Mouse (Mus musculus) midbrain, embryonic 13.5 days (tissue): Measurements from ENCODE around the gene Map10. TPM values are rescaled to one million over a fixed set of nuclear protein-coding genes. Genes with fewer than 3 reads are reported as not detected.

Experiments
- ATAC-seq: fragments of 200-750 bp; cut with Nextera tagmentation; 2 replicates; pipeline ENCODE4 v1.8.0; 2017; ENCODE audit warnings: mild to moderate bottlenecking, moderate TSS enrichment, moderate library complexity
- H3K27ac ChIP-seq: fragments of 300-500 bp; sonication (generic); 2 replicates; pipeline ENCODE4 v1.5.1; 2015; ENCODE audit warnings: inconsistent platforms, mild to moderate bottlenecking, moderate library complexity
- H3K27me3 ChIP-seq: fragments of 300-500 bp; sonication (generic); 2 replicates; pipeline ENCODE4 v1.6.1; 2015; ENCODE audit warnings: mild to moderate bottlenecking, inconsistent platforms
- H3K36me3 ChIP-seq: fragments of 300-500 bp; sonication (generic); 2 replicates; pipeline ENCODE4 v1.6.1; 2015; ENCODE audit warnings: mild to moderate bottlenecking, inconsistent platforms
- H3K4me1 ChIP-seq: fragments of 300-500 bp; sonication (generic); replicated peaks from 2 replicates; pipeline ENCODE4 v1.6.1; 2015; ENCODE audit warnings: inconsistent platforms
- H3K4me2 ChIP-seq: fragments of 300-500 bp; sonication (generic); replicated peaks from 2 replicates; pipeline ENCODE4 v1.6.1; 2015; ENCODE audit warnings: moderate library complexity, mild to moderate bottlenecking, inconsistent platforms
- H3K4me3 ChIP-seq: fragments of 300-500 bp; sonication (generic); replicated peaks from 2 replicates; pipeline ENCODE4 v1.5.1; 2015; ENCODE audit warnings: mild to moderate bottlenecking, inconsistent platforms
- H3K9ac ChIP-seq: fragments of 300-500 bp; sonication (generic); replicated peaks from 2 replicates; pipeline ENCODE4 v1.6.1; 2015; ENCODE audit warnings: mild to moderate bottlenecking, inconsistent platforms
- H3K9me3 ChIP-seq: fragments of 300-500 bp; sonication (generic); 2 replicates; pipeline ENCODE4 v1.6.1; 2016; ENCODE audit warnings: mild to moderate bottlenecking, inconsistent platforms
- WGBS: fragments of 180-500 bp; shearing (Covaris S2); methylation state at CpG from one replicate; pipeline ENCODE4 v1.1.7; 2015; 5-methylcytosine and 5-hydroxymethylcytosine counted together
- polyA plus RNA-seq: library from polyadenylated mRNA; unstranded; fragments of >200 nt; fragmentation: Nextera tagmentation; extraction: Ambion mirVana; gene quantifications from 2 replicates; pipeline ENCODE4 v1.2.1, GENCODE M21; 2015

Gene Map10
- polyA plus RNA-seq, 1 experiment from 2014 or later = 8.7 TPM

- Histone ChIP-seq H3K9ac (no peak overlapping the region), H3K27me3 (peaks cover 21% of the 10 kb centered on the region), H3K4me2 (no peak overlapping the region), H3K27ac (no peak overlapping the region), H3K9me3 (peaks cover 21% of the 10 kb centered on the region), H3K4me1 (peaks cover 18% of the 10 kb centered on the region), H3K4me3 (no peak overlapping the region), H3K36me3 (peaks cover 18% of the 10 kb centered on the region)
- no peak for ATAC-seq
- WGBS = 94% methylated on average over 5 of the region's 5 CpGs
Measured at GRCm38 (mm10) chr8:125671371-125671770, 1.8 kb downstream of the Map10 start.

DNA sequence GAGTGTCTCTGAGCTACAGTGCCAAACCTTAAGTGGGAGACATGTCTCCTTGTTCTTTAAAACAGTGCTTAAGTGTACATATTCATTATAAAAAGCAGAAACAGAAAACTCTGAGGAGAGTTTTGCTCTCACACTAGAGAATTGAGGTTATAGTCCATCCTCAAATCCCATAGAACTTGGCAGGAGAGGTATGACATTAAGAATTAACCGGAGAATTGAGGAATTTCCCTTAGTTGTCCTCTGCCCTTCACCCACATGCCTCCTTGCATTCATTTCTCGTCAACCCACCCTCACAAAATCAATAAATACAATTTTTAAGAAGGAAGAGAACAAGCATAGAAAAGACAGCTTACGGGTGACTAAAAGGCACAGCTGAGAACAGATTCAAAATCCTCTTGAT, 6.2 kb downstream of the Map10 start:
- peaks cover 8% of the 10 kb centered on the region for H3K4me1 ChIP-seq
- peaks cover 4% of the 10 kb centered on the region; the same call in 1 of the 2 replicates for H3K27me3 ChIP-seq
- WGBS = 81% methylated on average over 3 of the region's 3 CpGs
- H3K4me2 ChIP-seq = no peak overlapping the region
- peaks cover 15% of the 10 kb centered on the region for H3K36me3 ChIP-seq
- H3K27ac ChIP-seq = no peak overlapping the region
- no peak overlapping the region for H3K4me3 ChIP-seq
- peaks cover 16% of the 10 kb centered on the region for H3K9me3 ChIP-seq
- no peak for ATAC-seq
- H3K9ac ChIP-seq = no peak overlapping the region

DNA sequence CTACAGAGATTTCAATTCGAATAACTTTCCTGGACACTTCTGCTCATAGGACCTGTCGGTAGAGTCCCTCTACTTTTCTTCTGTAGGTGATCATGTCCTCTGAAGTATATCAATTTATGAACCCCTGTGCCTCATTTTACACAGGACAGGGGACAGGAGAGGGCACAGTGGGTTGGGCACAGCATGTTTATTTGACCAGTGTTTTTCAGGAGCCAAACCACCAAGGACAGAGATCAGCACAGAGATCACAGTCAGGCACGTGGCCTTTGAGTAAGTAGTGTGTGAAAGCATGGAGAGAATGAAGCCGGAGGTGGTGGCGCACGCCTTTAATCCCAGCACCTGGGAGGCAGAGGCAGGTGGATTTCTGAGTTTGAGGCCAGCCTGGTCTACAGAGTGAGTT, 7.9 kb downstream of the Map10 start:
- Histone ChIP-seq H3K4me2 (no peak overlapping the region), H3K4me1 (peaks cover 14% of the 10 kb centered on the region), H3K9ac (no peak overlapping the region), H3K4me3 (no peak overlapping the region), H3K36me3 (no peaks in the 10 kb centered on the region), H3K9me3 (no peaks in the 10 kb centered on the region), H3K27me3 (peaks cover 4% of the 10 kb centered on the region; the same call in 1 of the 2 replicates), H3K27ac (no peak overlapping the region)
- 92% methylated on average over 6 of the region's 6 CpGs for WGBS
- ATAC-seq = no peak

DNA sequence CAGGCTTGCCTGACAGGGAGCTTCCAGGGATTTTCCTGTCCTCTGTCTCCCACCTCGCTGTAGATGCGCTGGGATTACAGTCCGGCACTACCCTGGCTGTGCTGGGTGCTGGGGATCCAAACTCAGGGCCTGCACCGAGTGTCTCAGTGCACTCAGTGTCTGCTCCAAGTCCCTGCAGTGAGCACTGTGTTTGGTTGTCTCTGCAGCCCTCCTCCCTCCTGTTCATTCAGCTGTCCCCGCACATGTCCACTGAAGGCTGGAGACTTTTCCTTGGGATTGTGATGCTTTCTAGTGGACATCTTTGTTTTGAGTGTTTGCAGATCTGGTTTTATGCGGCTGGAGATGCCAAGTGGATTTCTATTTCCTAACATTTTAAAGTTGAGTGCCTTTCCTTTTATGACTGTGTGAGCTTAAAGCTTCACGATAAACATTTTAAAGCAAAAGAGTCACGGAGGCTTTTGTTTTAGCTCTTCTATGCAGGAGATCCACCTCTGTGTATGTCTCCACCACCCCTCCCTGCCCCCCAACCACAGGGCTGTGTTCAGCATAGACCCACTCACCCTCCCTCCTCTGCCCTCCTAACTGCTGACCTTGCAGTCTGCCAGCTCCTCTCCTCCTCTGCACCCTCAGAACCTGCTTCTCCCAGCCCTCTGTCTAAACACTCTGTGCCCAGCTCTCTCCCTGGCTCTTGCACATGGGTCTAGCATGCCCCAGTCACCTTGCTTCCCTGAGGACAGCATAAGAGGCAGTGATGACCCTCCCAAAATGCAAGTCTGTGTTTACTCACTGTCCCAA, 9.4 kb downstream of the Map10 start:
- Histone ChIP-seq H3K4me3 (no peak overlapping the region), H3K9ac (no peak overlapping the region), H3K27me3 (peaks cover 4% of the 10 kb centered on the region; the same call in 1 of the 2 replicates), H3K9me3 (no peaks in the 10 kb centered on the region), H3K4me2 (no peak overlapping the region), H3K4me1 (peaks cover 14% of the 10 kb centered on the region), H3K27ac (no peak overlapping the region), H3K36me3 (no peaks in the 10 kb centered on the region)
- ATAC-seq = no peak
- WGBS = 71% methylated on average over 8 of the region's 8 CpGs

DNA sequence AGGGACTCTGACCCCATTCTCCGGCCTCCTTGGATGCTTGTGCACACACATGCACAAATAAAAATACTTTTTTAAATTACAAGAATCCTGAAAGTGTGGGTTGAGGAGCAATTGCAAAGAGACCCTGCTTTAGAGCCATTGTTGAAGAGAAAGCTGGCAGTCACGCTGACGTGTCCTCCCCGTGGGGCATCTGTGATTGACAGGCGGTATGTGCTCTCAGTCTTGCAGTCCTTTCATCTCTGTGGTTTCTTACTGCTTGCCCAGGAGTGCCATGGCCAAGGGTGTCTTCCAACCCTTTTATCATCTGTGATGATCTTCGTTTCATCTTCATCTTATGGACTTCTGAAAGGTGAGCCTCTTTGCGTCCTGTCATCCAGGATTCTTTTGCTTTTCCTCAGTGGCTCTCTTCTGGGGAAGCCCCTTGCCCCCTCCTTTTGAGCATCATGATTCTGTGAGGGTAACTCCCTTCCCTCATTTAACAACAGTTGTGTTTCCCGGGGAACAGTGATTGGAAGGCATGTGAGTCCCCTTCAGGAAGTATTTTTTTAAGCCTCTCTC, 11.3 kb downstream of the Map10 start:
- H3K4me2 ChIP-seq = no peak overlapping the region
- H3K9ac ChIP-seq = no peak overlapping the region
- H3K4me1 ChIP-seq = peaks cover 14% of the 10 kb centered on the region
- H3K27me3 ChIP-seq = no peaks in the 10 kb centered on the region; the same call in 1 of the 2 replicates
- H3K27ac ChIP-seq = no peak overlapping the region
- no peaks in the 10 kb centered on the region for H3K9me3 ChIP-seq
- ATAC-seq = no peak
- H3K36me3 ChIP-seq = no peaks in the 10 kb centered on the region
- WGBS = 37% methylated on average over 8 of the region's 8 CpGs
- no peak overlapping the region for H3K4me3 ChIP-seq

DNA sequence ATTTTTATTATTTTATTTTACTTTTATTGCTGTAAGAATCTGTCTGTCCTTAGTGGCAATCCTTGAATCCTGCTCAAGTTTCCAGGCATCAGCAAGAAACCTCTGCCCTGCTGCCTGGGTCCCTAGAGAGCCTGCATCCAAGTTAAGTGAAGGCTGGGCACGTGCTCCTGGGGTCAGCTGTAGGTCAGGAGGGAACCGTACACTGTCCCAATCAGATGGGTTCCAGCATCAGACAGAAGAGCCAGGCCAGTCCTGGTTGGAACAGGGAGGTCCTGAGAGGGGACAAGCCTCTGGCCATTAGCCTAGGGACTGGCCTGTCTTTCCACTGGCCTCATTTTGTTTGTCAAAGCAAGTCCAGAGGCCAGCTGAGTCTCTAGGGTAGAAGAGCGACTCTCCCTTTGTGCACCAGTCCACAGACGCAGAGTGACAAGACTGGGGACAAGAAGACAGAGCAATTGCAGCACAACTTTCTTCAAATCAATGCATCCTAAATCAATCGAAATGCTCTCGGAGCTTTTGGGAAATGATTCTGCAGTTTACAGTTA, 15.7 kb downstream of the Map10 start:
- Histone ChIP-seq H3K4me3 (no peak overlapping the region), H3K4me2 (no peak overlapping the region), H3K4me1 (peaks cover 19% of the 10 kb centered on the region), H3K27me3 (no peaks in the 10 kb centered on the region), H3K27ac (no peak overlapping the region), H3K9ac (no peak overlapping the region), H3K36me3 (no peaks in the 10 kb centered on the region), H3K9me3 (no peaks in the 10 kb centered on the region)
- WGBS = 82% methylated on average over 6 of the region's 6 CpGs
- ATAC-seq = no peak

- H3K4me1 ChIP-seq = peaks cover 19% of the 10 kb centered on the region
- H3K9ac ChIP-seq = no peak overlapping the region
- no peaks in the 10 kb centered on the region for H3K36me3 ChIP-seq
- no peak for ATAC-seq
- H3K4me2 ChIP-seq = no peak overlapping the region
- no peak overlapping the region for H3K4me3 ChIP-seq
- 81% methylated on average over 9 of the region's 9 CpGs for WGBS
- H3K27ac ChIP-seq = no peak overlapping the region
- no peaks in the 10 kb centered on the region for H3K9me3 ChIP-seq
- no peaks in the 10 kb centered on the region for H3K27me3 ChIP-seq
Measured at GRCm38 (mm10) chr8:125686221-125686865, 16.7 kb downstream of the Map10 start.

GRCm38 (mm10) chr8:125690166-125690915, 20.7 kb downstream of the Map10 start:
- H3K9ac ChIP-seq = no peak overlapping the region
- no peaks in the 10 kb centered on the region for H3K9me3 ChIP-seq
- H3K4me3 ChIP-seq = no peak overlapping the region
- H3K4me2 ChIP-seq = no peak overlapping the region
- H3K27me3 ChIP-seq = no peaks in the 10 kb centered on the region
- peaks cover 19% of the 10 kb centered on the region for H3K4me1 ChIP-seq
- no peaks in the 10 kb centered on the region for H3K36me3 ChIP-seq
- ATAC-seq = 0 out of 2 replicates have a peak, but pooled peaks have one; percentile 27
- WGBS = 36% methylated on average over 15 of the region's 15 CpGs
- no peak overlapping the region for H3K27ac ChIP-seq

DNA sequence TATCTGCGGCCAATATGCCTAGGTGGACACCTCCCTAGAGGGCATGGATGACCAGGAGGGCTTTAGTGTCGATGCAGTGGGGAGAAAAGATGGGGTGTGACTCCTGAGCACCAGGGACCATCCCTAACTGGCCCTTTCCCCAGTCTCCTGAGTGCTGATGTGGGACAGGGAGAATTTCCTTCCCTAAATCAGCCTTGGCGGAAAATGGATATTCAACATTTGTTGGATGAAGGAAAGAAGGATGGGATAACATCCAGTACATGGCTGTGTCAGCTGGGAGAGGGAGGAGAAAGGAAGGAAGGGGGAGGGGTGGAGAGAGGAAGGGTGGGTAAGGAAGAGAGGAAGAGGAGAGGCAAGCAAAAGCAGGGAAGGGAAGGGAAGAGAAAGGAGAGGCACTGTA, 21.3 kb downstream of the Map10 start:
- no peak overlapping the region for H3K9ac ChIP-seq
- no peak overlapping the region for H3K4me3 ChIP-seq
- no peak overlapping the region for H3K27ac ChIP-seq
- H3K27me3 ChIP-seq = no peaks in the 10 kb centered on the region
- no peaks in the 10 kb centered on the region for H3K9me3 ChIP-seq
- no peak overlapping the region for H3K4me2 ChIP-seq
- 89% methylated on average over 3 of the region's 3 CpGs for WGBS
- H3K4me1 ChIP-seq = peaks cover 19% of the 10 kb centered on the region
- ATAC-seq = no peak
- H3K36me3 ChIP-seq = no peaks in the 10 kb centered on the region

- no peaks in the 10 kb centered on the region for H3K36me3 ChIP-seq
- H3K9me3 ChIP-seq = no peaks in the 10 kb centered on the region
- no peak overlapping the region for H3K9ac ChIP-seq
- H3K27ac ChIP-seq = no peak overlapping the region
- no peak overlapping the region for H3K4me3 ChIP-seq
- peaks cover 19% of the 10 kb centered on the region for H3K4me1 ChIP-seq
- H3K27me3 ChIP-seq = no peaks in the 10 kb centered on the region
- 69% methylated on average over 5 of the region's 5 CpGs for WGBS
- H3K4me2 ChIP-seq = no peak overlapping the region
- ATAC-seq = no peak
Measured at GRCm38 (mm10) chr8:125692447-125692846, 22.8 kb downstream of the Map10 start.

- Histone ChIP-seq H3K9me3 (peaks cover under 1% of the 10 kb centered on the region; the same call in 1 of the 2 replicates), H3K9ac (no peak overlapping the region), H3K36me3 (no peaks in the 10 kb centered on the region), H3K4me2 (no peak overlapping the region), H3K4me1 (peaks cover 19% of the 10 kb centered on the region), H3K4me3 (no peak overlapping the region), H3K27me3 (no peaks in the 10 kb centered on the region), H3K27ac (no peak overlapping the region)
- ATAC-seq = no peak
- 80% methylated on average over 3 of the region's 3 CpGs for WGBS
Measured at GRCm38 (mm10) chr8:125693197-125693596, 23.6 kb downstream of the Map10 start.
